Mouse (Mus musculus): ENCODE measurements around the gene Slc18a2. TPM values are rescaled to one million over a fixed set of nuclear protein-coding genes. Genes with fewer than 3 reads are reported as not detected.

The Slc18a2 gene
- 1.3 and 1.6 TPM in 2 replicates for total RNA-seq (2014; rRNA removed; ENCODE audit: low replicate concordance)
- 4.5 TPM in 2 replicates for polyA plus RNA-seq (2015; fragmentation: Nextera tagmentation; extraction: Ambion mirVana)

GRCm38 (mm10) chr19:59260718-59261442, at the start of gene Slc18a2:
Slc18a2 (plus strand) TSS chr19:59260896.
- H3K27ac ChIP-seq (ENCODE audit: low read depth), result no peak within 1 kb of the TSS

GRCm38 (mm10) chr19:59216891-59217290, 43.8 kb upstream of the Slc18a2 start:
- H3K4me1 ChIP-seq (ENCODE audit: control insufficient read depth, insufficient read depth), result no peaks in the 10 kb centered on the region
- no peaks in the 10 kb centered on the region for H3K9me3 ChIP-seq (replicated peaks; ENCODE audit: control insufficient read depth, low read length)
- no peaks in the 10 kb centered on the region for H3K27me3 ChIP-seq (ENCODE audit: control insufficient read depth, insufficient read depth, low read length)
- H3K4me2 ChIP-seq (ENCODE audit: low read depth, low read length), result no peak overlapping the region
- no peak for ATAC-seq (ENCODE audit: insufficient read depth, low read depth)
- H3K27ac ChIP-seq (ENCODE audit: low read depth), result no peak overlapping the region
- H3K9ac ChIP-seq (replicated peaks; ENCODE audit: low read depth, low read length), result no peak overlapping the region
- WGBS, result 77% methylated on average over 3 of the region's 3 CpGs
- no peaks in the 10 kb centered on the region for H3K36me3 ChIP-seq (replicated peaks; ENCODE audit: control insufficient read depth, insufficient read depth, low read length)
- TF ChIP-seq EP300 (IDR thresholded peaks at IDR 0.05; ENCODE audit: low read depth) (no peak), CTCF (IDR thresholded peaks at IDR 0.05; ENCODE audit: low read depth) (no peak)
- no peak overlapping the region for H3K4me3 ChIP-seq (ENCODE audit: low read depth, low read length)
- DNase-seq (ENCODE audit: low spot score), result no peak

More at GRCm38 (mm10) chr19:59260718-59261442, at the start of gene Slc18a2:
- under 1% methylated on average over 55 of the region's 55 CpGs for WGBS
- H3K4me2 ChIP-seq (ENCODE audit: low read depth, low read length), result peak within 1 kb of the TSS; percentile 69
- H3K4me1 ChIP-seq (ENCODE audit: control insufficient read depth, insufficient read depth), result peaks cover 5% of the 10 kb centered on the region
- TF ChIP-seq EP300 (IDR thresholded peaks at IDR 0.05; ENCODE audit: low read depth) (no peak), CTCF (IDR thresholded peaks at IDR 0.05; ENCODE audit: low read depth) (no peak)
- ATAC-seq (ENCODE audit: insufficient read depth, low read depth), result peak; percentile 33; the same call in 1 of the 2 replicates
- no peak within 1 kb of the TSS; the same call in 1 of the 2 replicates for H3K9ac ChIP-seq (replicated peaks; ENCODE audit: low read depth, low read length)
- H3K36me3 ChIP-seq (replicated peaks; ENCODE audit: control insufficient read depth, insufficient read depth, low read length), result no peaks in the 10 kb centered on the region
- H3K9me3 ChIP-seq (replicated peaks; ENCODE audit: control insufficient read depth, low read length), result no peaks in the 10 kb centered on the region
- no peak for DNase-seq (ENCODE audit: low spot score)
- H3K27me3 ChIP-seq (ENCODE audit: control insufficient read depth, insufficient read depth, low read length), result peaks cover 31% of the 10 kb centered on the region
- peak within 1 kb of the TSS; percentile 51 for H3K4me3 ChIP-seq (ENCODE audit: low read depth, low read length)

GRCm38 (mm10) chr19:59218991-59219390, 41.7 kb upstream of the Slc18a2 start, which contains the start of gene Kcnk18:
Kcnk18 (plus strand) TSS chr19:59219214.
- H3K9ac ChIP-seq (replicated peaks; ENCODE audit: low read depth, low read length), result no peak within 1 kb of the TSS
- H3K4me3 ChIP-seq (ENCODE audit: low read depth, low read length), result no peak within 1 kb of the TSS
- no peaks in the 10 kb centered on the region for H3K27me3 ChIP-seq (ENCODE audit: control insufficient read depth, insufficient read depth, low read length)
- H3K9me3 ChIP-seq (replicated peaks; ENCODE audit: control insufficient read depth, low read length), result no peaks in the 10 kb centered on the region
- no peak within 1 kb of the TSS for H3K4me2 ChIP-seq (ENCODE audit: low read depth, low read length)
- WGBS, result 72% methylated on average over 8 of the region's 8 CpGs
- H3K36me3 ChIP-seq (replicated peaks; ENCODE audit: control insufficient read depth, insufficient read depth, low read length), result no peaks in the 10 kb centered on the region
- DNase-seq (ENCODE audit: low spot score) (no peak), ATAC-seq (ENCODE audit: insufficient read depth, low read depth) (no peak)
- H3K4me1 ChIP-seq (ENCODE audit: control insufficient read depth, insufficient read depth), result no peaks in the 10 kb centered on the region
- H3K27ac ChIP-seq (ENCODE audit: low read depth), result no peak within 1 kb of the TSS
- TF ChIP-seq CTCF (IDR thresholded peaks at IDR 0.05; ENCODE audit: low read depth), result no peak
- no peak for TF ChIP-seq EP300 (IDR thresholded peaks at IDR 0.05; ENCODE audit: low read depth)

DNA sequence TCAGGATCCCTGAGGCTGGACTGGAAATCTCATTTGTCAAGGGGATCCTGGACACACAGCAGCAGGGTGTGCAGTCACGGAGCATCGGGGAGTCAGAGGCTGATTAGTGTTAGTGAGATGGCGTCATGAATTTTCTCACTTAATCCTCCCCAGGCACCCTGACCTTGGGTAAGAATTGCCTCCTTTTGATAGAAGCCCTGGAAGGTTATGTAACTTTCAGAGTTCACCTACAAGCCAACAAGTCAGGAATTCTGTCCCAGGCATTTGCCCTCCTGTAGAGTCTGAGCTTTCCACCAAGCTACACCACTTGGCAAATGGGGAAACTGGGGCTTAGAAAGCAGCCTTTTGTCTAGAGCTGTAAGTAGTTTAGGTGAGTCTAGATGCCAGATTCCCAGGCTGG, 39.6 kb upstream of the Slc18a2 start:
- H3K4me3 ChIP-seq (ENCODE audit: low read depth, low read length), result no peak overlapping the region
- H3K27me3 ChIP-seq (ENCODE audit: control insufficient read depth, insufficient read depth, low read length), result no peaks in the 10 kb centered on the region
- H3K36me3 ChIP-seq (replicated peaks; ENCODE audit: control insufficient read depth, insufficient read depth, low read length), result no peaks in the 10 kb centered on the region
- no peaks in the 10 kb centered on the region for H3K9me3 ChIP-seq (replicated peaks; ENCODE audit: control insufficient read depth, low read length)
- no peaks in the 10 kb centered on the region for H3K4me1 ChIP-seq (ENCODE audit: control insufficient read depth, insufficient read depth)
- whole genome bisulfite sequencing, result 60% methylated on average over 3 of the region's 3 CpGs
- H3K4me2 ChIP-seq (ENCODE audit: low read depth, low read length), result no peak overlapping the region
- H3K9ac ChIP-seq (replicated peaks; ENCODE audit: low read depth, low read length), result no peak overlapping the region
- H3K27ac ChIP-seq (ENCODE audit: low read depth), result no peak overlapping the region
- DNase-seq (ENCODE audit: low spot score), result no peak
- no peak for ATAC-seq (ENCODE audit: insufficient read depth, low read depth)
- no peak for TF ChIP-seq CTCF (IDR thresholded peaks at IDR 0.05; ENCODE audit: low read depth)
- TF ChIP-seq EP300 (IDR thresholded peaks at IDR 0.05; ENCODE audit: low read depth), result no peak

DNA sequence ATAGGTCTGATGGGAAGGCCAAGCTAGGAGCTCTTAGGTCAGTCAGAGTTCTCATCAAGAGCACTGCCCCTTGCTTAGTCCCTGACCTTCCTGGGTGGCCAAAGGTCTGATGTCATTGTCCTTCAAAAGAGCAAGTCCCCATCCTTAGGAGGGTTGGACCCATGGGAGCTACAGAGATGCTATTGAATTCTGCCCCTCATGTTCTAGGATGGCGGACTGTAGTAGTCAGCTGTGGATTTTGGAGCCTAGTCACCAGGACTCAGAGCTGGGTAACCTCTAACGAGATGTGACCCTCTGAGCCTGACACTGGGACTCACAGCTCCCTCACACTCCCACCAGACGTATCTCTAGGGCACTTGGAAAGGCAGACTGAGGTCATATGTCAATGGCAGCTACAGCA, 32.3 kb upstream of the Slc18a2 start:
- TF ChIP-seq EP300 (IDR thresholded peaks at IDR 0.05; ENCODE audit: low read depth), result no peak
- TF ChIP-seq CTCF (IDR thresholded peaks at IDR 0.05; ENCODE audit: low read depth), result no peak
- Histone ChIP-seq H3K9ac (replicated peaks; ENCODE audit: low read depth, low read length) (no peak overlapping the region), H3K4me2 (ENCODE audit: low read depth, low read length) (no peak overlapping the region), H3K27me3 (ENCODE audit: control insufficient read depth, insufficient read depth, low read length) (no peaks in the 10 kb centered on the region), H3K9me3 (replicated peaks; ENCODE audit: control insufficient read depth, low read length) (no peaks in the 10 kb centered on the region), H3K4me1 (ENCODE audit: control insufficient read depth, insufficient read depth) (no peaks in the 10 kb centered on the region), H3K27ac (ENCODE audit: low read depth) (no peak overlapping the region), H3K4me3 (ENCODE audit: low read depth, low read length) (no peak overlapping the region), H3K36me3 (replicated peaks; ENCODE audit: control insufficient read depth, insufficient read depth, low read length) (no peaks in the 10 kb centered on the region)
- 50% methylated on average over 3 of the region's 3 CpGs for WGBS
- DNase-seq (ENCODE audit: low spot score) (no peak), ATAC-seq (ENCODE audit: insufficient read depth, low read depth) (no peak)
